Mouse (Mus musculus) heart, postnatal 0 days (tissue): ENCODE data around the gene Car12. TPM values are rescaled to one million over a fixed set of nuclear protein-coding genes. Genes with fewer than 3 reads are reported as not detected.

Source experiments
- ATAC-seq: fragments of 200-750 bp; cut with Nextera tagmentation; 2 replicates; pipeline ENCODE4 v1.8.0; 2017; ENCODE audit warnings: low read depth, moderate number of reproducible peaks, moderate library complexity; ENCODE audit not compliant: insufficient read depth
- DNase-seq: peaks from one replicate; pipeline ENCODE4 v3.0.0-alpha.2; 2016; ENCODE audit warnings: low spot score
- H3K27ac ChIP-seq: fragments of 300-500 bp; sonication (generic); 2 replicates; pipeline ENCODE4 v1.5.1; 2014; ENCODE audit warnings: low read depth, mild to moderate bottlenecking
- H3K27me3 ChIP-seq: fragments of 300-500 bp; sonication (generic); 2 replicates; pipeline ENCODE4 v1.6.1; 2014; ENCODE audit warnings: low read length, mixed read lengths; ENCODE audit not compliant: control insufficient read depth, insufficient read depth
- H3K36me3 ChIP-seq: fragments of 300-500 bp; sonication (generic); replicated peaks from 2 replicates; pipeline ENCODE4 v1.6.1; 2014; ENCODE audit warnings: low read length, mixed read lengths; ENCODE audit not compliant: control insufficient read depth, insufficient read depth
- H3K4me1 ChIP-seq: fragments of 300-500 bp; sonication (generic); 2 replicates; pipeline ENCODE4 v1.6.1; 2014; ENCODE audit warnings: antibody characterized with exemption; ENCODE audit not compliant: control insufficient read depth, insufficient read depth
- H3K4me2 ChIP-seq: fragments of 300-500 bp; sonication (generic); 2 replicates; pipeline ENCODE4 v1.6.1; 2014; ENCODE audit warnings: low read depth, mild to moderate bottlenecking, low read length, moderate library complexity
- H3K4me3 ChIP-seq: fragments of 300-500 bp; sonication (generic); 2 replicates; pipeline ENCODE4 v1.5.1; 2014; ENCODE audit warnings: low read depth, low read length
- H3K9ac ChIP-seq: fragments of 300-500 bp; sonication (generic); replicated peaks from 2 replicates; pipeline ENCODE4 v1.6.1; 2014; ENCODE audit warnings: low read depth, low read length, mixed read lengths
- H3K9me3 ChIP-seq: fragments of 300-500 bp; sonication (generic); replicated peaks from 2 replicates; pipeline ENCODE4 v1.6.1; 2016; ENCODE audit warnings: low read length; ENCODE audit not compliant: control insufficient read depth
- CTCF ChIP-seq: IDR thresholded peaks from 2 replicates; pipeline ENCODE4 v1.5.1; 2016; ENCODE audit warnings: antibody characterized with exemption, control low read depth, low read depth
- EP300 ChIP-seq: IDR thresholded peaks from 2 replicates; pipeline ENCODE4 v1.6.1; 2016; ENCODE audit warnings: antibody characterized with exemption, low read depth
- WGBS: fragments of 180-500 bp; shearing (Covaris S2); extraction: QIAGEN DNeasy Blood & Tissue Kit; methylation state at CpG from one replicate; pipeline ENCODE4 v1.1.7; 2014; 5-methylcytosine and 5-hydroxymethylcytosine counted together
- polyA plus RNA-seq: library from polyadenylated mRNA; unstranded; fragments of >200 nt; fragmentation: Nextera tagmentation; extraction: Ambion mirVana; gene quantifications from 2 replicates; pipeline ENCODE4 v1.2.1, GENCODE M21; 2015
- total RNA-seq: library from RNA; depleted of rRNA; stranded (reverse); fragments of >200 nt; gene quantifications from 2 replicates; pipeline ENCODE4 v1.2.3, GENCODE M21; 2014; ENCODE audit warnings: low replicate concordance

Gene Car12
- total and polyA plus RNA-seq, 2 experiments from 2014 or later, result 0.20 to 0.27 TPM

- Histone ChIP-seq H3K4me2 (no peak overlapping the region), H3K4me3 (no peak overlapping the region), H3K27ac (no peak overlapping the region), H3K9me3 (no peaks in the 10 kb centered on the region), H3K36me3 (no peaks in the 10 kb centered on the region), H3K27me3 (no peaks in the 10 kb centered on the region), H3K4me1 (no peaks in the 10 kb centered on the region), H3K9ac (no peak overlapping the region)
- TF ChIP-seq CTCF (no peak), EP300 (no peak)
- ATAC-seq (no peak), DNase-seq (no peak)
- 80% methylated on average over 5 of the region's 5 CpGs for WGBS
These were observed 8.8 kb downstream of the Car12 start for GRCm38 (mm10) chr9:66722187-66722868.

GRCm38 (mm10) chr9:66722869-66723272 lies 9.4 kb downstream of the Car12 start:
- Histone ChIP-seq H3K9ac (no peak overlapping the region), H3K4me1 (no peaks in the 10 kb centered on the region), H3K27ac (no peak overlapping the region), H3K4me2 (no peak overlapping the region), H3K4me3 (no peak overlapping the region), H3K36me3 (no peaks in the 10 kb centered on the region), H3K27me3 (no peaks in the 10 kb centered on the region), H3K9me3 (no peaks in the 10 kb centered on the region)
- 66% methylated on average over 5 of the region's 5 CpGs for WGBS
- ATAC-seq (no peak), DNase-seq (no peak)
- TF ChIP-seq CTCF (no peak), EP300 (no peak)

GRCm38 (mm10) chr9:66725591-66725990 lies 12.1 kb downstream of the Car12 start:
- DNase-seq (no peak), ATAC-seq (no peak)
- WGBS, result 71% methylated on average over 3 of the region's 3 CpGs
- Histone ChIP-seq H3K9ac (no peak overlapping the region), H3K4me2 (no peak overlapping the region), H3K36me3 (no peaks in the 10 kb centered on the region), H3K4me3 (no peak overlapping the region), H3K4me1 (no peaks in the 10 kb centered on the region), H3K27ac (no peak overlapping the region), H3K27me3 (no peaks in the 10 kb centered on the region), H3K9me3 (no peaks in the 10 kb centered on the region)
- TF ChIP-seq CTCF, result no peak
- no peak for TF ChIP-seq EP300

GRCm38 (mm10) chr9:66727333-66727732 lies 13.8 kb downstream of the Car12 start:
- Histone ChIP-seq H3K4me3 (no peak overlapping the region), H3K4me1 (no peaks in the 10 kb centered on the region), H3K27ac (no peak overlapping the region), H3K27me3 (no peaks in the 10 kb centered on the region), H3K4me2 (no peak overlapping the region), H3K9me3 (no peaks in the 10 kb centered on the region), H3K9ac (no peak overlapping the region), H3K36me3 (no peaks in the 10 kb centered on the region)
- DNase-seq (no peak), ATAC-seq (no peak)
- WGBS, result 67% methylated on average over 7 of the region's 7 CpGs
- TF ChIP-seq EP300 (no peak), CTCF (no peak)

GRCm38 (mm10) chr9:66730556-66730955 lies 17.1 kb downstream of the Car12 start:
- Histone ChIP-seq H3K4me2 (no peak overlapping the region), H3K36me3 (no peaks in the 10 kb centered on the region), H3K9me3 (no peaks in the 10 kb centered on the region), H3K27me3 (no peaks in the 10 kb centered on the region), H3K9ac (no peak overlapping the region), H3K27ac (no peak overlapping the region), H3K4me3 (no peak overlapping the region), H3K4me1 (no peaks in the 10 kb centered on the region)
- DNase-seq, result no peak
- ATAC-seq, result no peak
- TF ChIP-seq CTCF (no peak), EP300 (no peak)
- WGBS, result 67% methylated on average over 3 of the region's 3 CpGs

- no peak overlapping the region for H3K4me2 ChIP-seq
- no peak for DNase-seq
- ATAC-seq, result no peak
- H3K4me3 ChIP-seq, result no peak overlapping the region
- H3K27ac ChIP-seq, result no peak overlapping the region
- no peaks in the 10 kb centered on the region for H3K27me3 ChIP-seq
- H3K36me3 ChIP-seq, result no peaks in the 10 kb centered on the region
- no peak overlapping the region for H3K9ac ChIP-seq
- no peaks in the 10 kb centered on the region for H3K4me1 ChIP-seq
- 42% methylated on average over 7 of the region's 7 CpGs for WGBS
- no peaks in the 10 kb centered on the region for H3K9me3 ChIP-seq
- no peak for TF ChIP-seq EP300
- no peak for TF ChIP-seq CTCF
These were observed 17.8 kb downstream of the Car12 start for GRCm38 (mm10) chr9:66731284-66731683.
